Mouse (Mus musculus): ENCODE measurements around the gene Ttc38.

DNA sequence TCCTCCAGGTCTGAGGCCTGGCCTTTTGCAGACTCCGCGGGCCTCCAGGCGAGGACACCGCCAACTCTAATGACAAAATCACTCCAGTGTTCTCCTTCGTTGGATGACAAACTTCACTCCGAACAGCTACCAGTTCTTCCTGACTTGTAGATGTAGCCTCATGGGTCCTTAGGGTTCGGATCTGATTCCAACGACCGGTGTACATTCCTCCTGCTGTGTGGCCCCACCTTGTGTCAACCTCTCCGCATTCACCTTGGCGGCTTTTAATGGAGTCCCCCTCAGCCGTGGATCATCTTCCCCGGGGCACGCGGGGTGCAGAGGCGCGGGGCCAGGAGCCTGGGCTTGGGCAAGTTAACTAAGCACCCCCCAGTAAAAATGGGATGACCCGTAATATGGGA is 47.4 kb downstream of the Ttc38 start:
- TF ChIP-seq POLR2A (IDR thresholded peaks at IDR 0.05; ENCODE audit: insufficient read length, low read depth) (no peak), MYOD1 (IDR thresholded peaks at IDR 0.05; ENCODE audit: control insufficient read depth in 1 of 3, insufficient read length in 2 of 3, low read depth in 2 of 3) (no peak), MAX (IDR thresholded peaks at IDR 0.05; ENCODE audit: low read depth) (no peak), E2F4 (IDR thresholded peaks at IDR 0.05; ENCODE audit: insufficient read depth) (no peak), SRF (IDR thresholded peaks at IDR 0.05; ENCODE audit: control insufficient read depth, insufficient read length, low read depth) (no peak)

Measured in myocyte (in vitro differentiated cells).